Mouse (Mus musculus): ENCODE data around the gene Uckl1.

DNA sequence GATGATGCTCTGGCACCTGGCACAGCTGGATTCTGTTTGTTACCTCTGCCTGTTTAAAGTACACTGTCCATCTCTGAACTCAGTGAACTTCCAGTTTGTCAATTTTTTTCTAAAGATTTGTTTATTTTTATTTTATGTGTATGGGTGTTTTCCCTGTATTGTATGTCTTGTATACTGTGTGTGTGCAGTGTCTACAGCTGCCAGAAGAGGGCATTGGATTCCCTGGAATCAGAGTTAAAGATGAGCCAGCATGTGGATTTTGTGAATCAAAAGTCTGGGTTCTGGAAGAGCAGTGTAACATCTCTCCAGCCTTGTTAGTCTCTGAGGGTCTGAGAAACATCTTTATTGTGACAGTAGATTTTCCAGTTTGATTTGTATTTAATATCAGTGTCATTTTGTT lies 38.7 kb upstream of the Uckl1 start:
- TF ChIP-seq CTCF (IDR thresholded peaks at IDR 0.05; ENCODE audit: low read depth, low read length) (no peak), POLR2A (IDR thresholded peaks at IDR 0.05; ENCODE audit: insufficient read depth, low read length) (no peak), EP300 (IDR thresholded peaks at IDR 0.05; ENCODE audit: insufficient read depth, low read depth, low read length) (no peak)
